ENCODE assay signal across 18 mouse cellular contexts in the genomic region with DNA sequence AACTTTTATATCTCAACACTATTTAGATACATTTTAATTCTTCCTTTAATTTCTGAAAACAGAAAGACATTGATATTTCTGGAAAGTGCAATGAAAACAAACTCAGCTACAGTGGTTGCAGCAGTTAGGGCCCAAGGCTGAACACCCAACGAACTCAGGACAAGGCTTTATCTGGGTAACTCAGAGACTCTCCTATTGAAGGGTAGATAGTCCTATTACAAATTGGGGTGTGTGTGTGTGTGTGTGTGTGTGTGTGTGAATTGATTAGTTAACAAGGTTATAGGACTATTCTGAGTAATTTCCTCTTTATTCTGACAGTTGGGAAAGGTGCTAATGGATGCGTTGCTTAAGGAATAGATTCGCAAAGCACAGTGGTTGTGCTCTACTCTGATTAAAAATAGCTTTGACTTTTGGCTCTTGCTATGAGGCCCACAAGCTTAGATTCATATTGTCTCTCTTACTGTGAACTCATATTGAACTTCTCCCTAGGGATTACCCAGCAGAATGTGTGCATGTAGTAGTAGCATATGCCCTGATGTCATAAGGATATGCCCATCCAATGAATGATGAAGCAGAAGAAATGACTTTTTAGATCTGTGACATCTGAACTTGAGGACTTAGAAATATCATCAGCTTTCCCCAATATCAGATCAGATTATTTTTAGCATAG.
DNase-seq lines count a peak whose midpoint lies in the region; ATAC-seq lines count a peak whose summit lies in the region.
"Had no signal": no experiment of that assay in that cellular context is flagged by ENCODE, and none has a peak within 500 bp of the region (broad histone marks: within the 10 kb centered on the region; RNA-seq: fewer than 3 reads in every experiment).

No protein-coding gene starts in this region.

- 66% methylated on average over 3 of the region's 3 CpGs for WGBS in embryonic facial prominence, embryonic 11.5 days
- 74% methylated on average over 3 of the region's 3 CpGs for WGBS in embryonic facial prominence, embryonic 10.5 days
- WGBS in embryonic facial prominence, embryonic 15.5 days = 74% methylated on average over 3 of the region's 3 CpGs
- 34% methylated on average over 3 of the region's 3 CpGs for WGBS in hindbrain, embryonic 13.5 days
- 42% methylated on average over 3 of the region's 3 CpGs for WGBS in midbrain, embryonic 15.5 days

- no peak overlapping the region for H3K4me2 ChIP-seq in embryonic facial prominence, embryonic 11.5 days (ENCODE audit: low read depth, low read length)
- H3K4me2 ChIP-seq in embryonic facial prominence, embryonic 15.5 days (replicated peaks) = no peak overlapping the region
- no peak overlapping the region for H3K4me2 ChIP-seq in hindbrain, embryonic 13.5 days
- H3K4me2 ChIP-seq in midbrain, embryonic 15.5 days = no peak overlapping the region
- H3K4me2 ChIP-seq: heart, embryonic 15.5 days had no signal

- no peaks in the 10 kb centered on the region for H3K27me3 ChIP-seq in embryonic facial prominence, embryonic 11.5 days (ENCODE audit: control insufficient read depth, insufficient read depth, low read length)
- H3K27me3 ChIP-seq in embryonic facial prominence, embryonic 10.5 days (replicated peaks; ENCODE audit: low read depth, poor library complexity, severe bottlenecking) = no peaks in the 10 kb centered on the region
- H3K27me3 ChIP-seq in embryonic facial prominence, embryonic 15.5 days = no peaks in the 10 kb centered on the region
- H3K27me3 ChIP-seq in hindbrain, embryonic 13.5 days = peaks cover 15% of the 10 kb centered on the region
- 0 out of 2 replicates have a peak, but pooled peaks cover 3% of the 10 kb centered on the region for H3K27me3 ChIP-seq in midbrain, embryonic 15.5 days (replicated peaks)
- H3K27me3 ChIP-seq: heart, embryonic 15.5 days had no signal

- no peak overlapping the region for H3K9ac ChIP-seq in embryonic facial prominence, embryonic 11.5 days (replicated peaks; ENCODE audit: low read length)
- H3K9ac ChIP-seq in embryonic facial prominence, embryonic 15.5 days = no peak overlapping the region
- no peak overlapping the region for H3K9ac ChIP-seq in hindbrain, embryonic 13.5 days
- H3K9ac ChIP-seq in midbrain, embryonic 15.5 days = no peak overlapping the region
- H3K9ac ChIP-seq: heart, embryonic 15.5 days had no signal

- H3K9me3 ChIP-seq in embryonic facial prominence, embryonic 11.5 days (replicated peaks; ENCODE audit: control insufficient read depth, low read length) = no peaks in the 10 kb centered on the region
- H3K9me3 ChIP-seq in embryonic facial prominence, embryonic 10.5 days = no peaks in the 10 kb centered on the region
- no peaks in the 10 kb centered on the region for H3K9me3 ChIP-seq in embryonic facial prominence, embryonic 15.5 days (replicated peaks)
- H3K9me3 ChIP-seq in hindbrain, embryonic 13.5 days = no peaks in the 10 kb centered on the region
- no peaks in the 10 kb centered on the region for H3K9me3 ChIP-seq in midbrain, embryonic 15.5 days
- H3K9me3 ChIP-seq: heart, embryonic 15.5 days had no signal

- no peaks in the 10 kb centered on the region for H3K4me1 ChIP-seq in embryonic facial prominence, embryonic 11.5 days (ENCODE audit: control insufficient read depth, insufficient read depth, low read length)
- peaks cover 3% of the 10 kb centered on the region; the same call in 1 of the 2 replicates for H3K4me1 ChIP-seq in embryonic facial prominence, embryonic 10.5 days
- H3K4me1 ChIP-seq in embryonic facial prominence, embryonic 15.5 days = no peaks in the 10 kb centered on the region
- H3K4me1 ChIP-seq in hindbrain, embryonic 13.5 days (replicated peaks) = peaks cover 19% of the 10 kb centered on the region
- peaks cover 18% of the 10 kb centered on the region for H3K4me1 ChIP-seq in midbrain, embryonic 15.5 days
- H3K4me1 ChIP-seq: heart, embryonic 15.5 days had no signal

- H3K36me3 ChIP-seq in embryonic facial prominence, embryonic 11.5 days (replicated peaks; ENCODE audit: control insufficient read depth, insufficient read depth, low read depth, low read length) = no peaks in the 10 kb centered on the region
- no peaks in the 10 kb centered on the region for H3K36me3 ChIP-seq in embryonic facial prominence, embryonic 10.5 days (replicated peaks)
- no peaks in the 10 kb centered on the region for H3K36me3 ChIP-seq in embryonic facial prominence, embryonic 15.5 days
- no peaks in the 10 kb centered on the region for H3K36me3 ChIP-seq in hindbrain, embryonic 13.5 days
- no peaks in the 10 kb centered on the region for H3K36me3 ChIP-seq in midbrain, embryonic 15.5 days (replicated peaks)
- H3K36me3 ChIP-seq: heart, embryonic 15.5 days had no signal

- no peak overlapping the region for H3K27ac ChIP-seq in embryonic facial prominence, embryonic 11.5 days (replicated peaks; ENCODE audit: low read depth, low read length)
- no peak overlapping the region for H3K27ac ChIP-seq in embryonic facial prominence, embryonic 10.5 days (replicated peaks)
- H3K27ac ChIP-seq in embryonic facial prominence, embryonic 15.5 days (replicated peaks) = no peak overlapping the region
- peak overlapping the region; percentile 58; the same call in 1 of the 2 replicates for H3K27ac ChIP-seq in hindbrain, embryonic 13.5 days
- no peak overlapping the region for H3K27ac ChIP-seq in midbrain, embryonic 15.5 days
- H3K27ac ChIP-seq: heart, embryonic 15.5 days had no signal

- ATAC-seq in embryonic facial prominence, embryonic 11.5 days (replicated peaks; ENCODE audit: insufficient number of reproducible peaks, low FRiP score, low TSS enrichment, low read depth) = 0 out of 2 replicates have a peak, but pooled peaks have one; percentile 39
- 0 out of 2 replicates have a peak, but pooled peaks have one; percentile 7 for ATAC-seq in embryonic facial prominence, embryonic 15.5 days (ENCODE audit: insufficient number of reproducible peaks, low FRiP score, low TSS enrichment, low read depth)
- peak; percentile 80 for ATAC-seq in hindbrain, embryonic 13.5 days (ENCODE audit: low FRiP score)
- ATAC-seq in midbrain, embryonic 15.5 days (replicated peaks) = peak; percentile 75

- no peak for DNase-seq in embryonic facial prominence, embryonic 11.5 days (ENCODE audit: low spot score)
- DNase-seq in embryonic facial prominence, embryonic 10.5 days (ENCODE audit: low spot score) = no peak
- no peak for DNase-seq in Muller cell, postnatal 12 days (ENCODE audit: inconsistent ontology term)
- DNase-seq in cerebellum, adult 8-10 months = no peak
- no peak for DNase-seq in frontal cortex, postnatal 14 days (ENCODE audit: low spot score in 2 of 2)
- DNase-seq: cerebellum, adult 11-12 months; gastrocnemius, postnatal 10 days; heart, adult 18-20 months; kidney, adult 11 months; kidney, postnatal 36 days; layer of hippocampus, adult 9-11 months; lung, postnatal 14 days; right cerebral cortex, postnatal 4 days; thymus, postnatal 36 days had no signal

- H3K4me3 ChIP-seq in embryonic facial prominence, embryonic 11.5 days (ENCODE audit: low read depth, low read length) = no peak overlapping the region
- no peak overlapping the region for H3K4me3 ChIP-seq in embryonic facial prominence, embryonic 10.5 days
- H3K4me3 ChIP-seq in embryonic facial prominence, embryonic 15.5 days (replicated peaks) = no peak overlapping the region
- no peak overlapping the region for H3K4me3 ChIP-seq in hindbrain, embryonic 13.5 days
- H3K4me3 ChIP-seq in midbrain, embryonic 15.5 days = no peak overlapping the region
- H3K4me3 ChIP-seq: heart, embryonic 15.5 days had no signal

Comparison
In these comparisons a context has a peak if more than half of its experiments do, and no peak if none do; other contexts are left out.
1. ATAC-seq: peak in every context shown above with its lines; median percentile 80 in hindbrain, embryonic 13.5 days; 75 in midbrain, embryonic 15.5 days; 39 in embryonic facial prominence, embryonic 11.5 days; 7 in embryonic facial prominence, embryonic 15.5 days.